Mouse (Mus musculus): Measurements from ENCODE around the gene BC030499.

GRCm38 (mm10) chr11:78324000-78324785 is 33.6 kb downstream of the BC030499 start:
- TF ChIP-seq GATA1 (IDR thresholded peaks at IDR 0.05; ENCODE audit: borderline replicate concordance, low read length) (no peak), CTCF (IDR thresholded peaks at IDR 0.05; ENCODE audit: low read depth, low read length) (no peak)
